Mouse (Mus musculus) olfactory bulb, adult 2 months (tissue): Measurements from ENCODE around the gene Npff.

Experiments
- CTCF ChIP-seq: fragments of 200-500 bp; IDR thresholded peaks from 2 replicates; pipeline ENCODE4 v1.5.1; 2012; ENCODE audit warnings: low read depth, mild to moderate bottlenecking, low read length, moderate library complexity; ENCODE audit not compliant: insufficient read depth
- POLR2A ChIP-seq: fragments of 200-500 bp; IDR thresholded peaks from 2 replicates; pipeline ENCODE4 v1.6.1; 2012; ENCODE audit warnings: mild to moderate bottlenecking, low read depth, low read length, moderate library complexity; ENCODE audit not compliant: insufficient read depth

- no peak for TF ChIP-seq CTCF
- TF ChIP-seq POLR2A: peak; percentile 83
Measured at GRCm38 (mm10) chr15:102517631-102517975, 7.1 kb downstream of the Npff start.
